Mouse (Mus musculus) cortical plate, adult 2 months (tissue): ENCODE measurements around the gene Vmn2r22.

ENCODE experiments used
- CTCF ChIP-seq: fragments of 200-500 bp; IDR thresholded peaks from 2 replicates; pipeline ENCODE4 v1.5.1; 2011; ENCODE audit warnings: mild to moderate bottlenecking, control low read depth, low read length; ENCODE audit not compliant: insufficient read depth; ENCODE audit errors: extremely low read depth
- POLR2A ChIP-seq: fragments of 200-500 bp; IDR thresholded peaks from 2 replicates; pipeline ENCODE4 v1.6.1; 2011; ENCODE audit warnings: mild to moderate bottlenecking, low read length, control low read depth; ENCODE audit not compliant: insufficient read depth; ENCODE audit errors: extremely low read depth

- TF ChIP-seq CTCF (peak; percentile 15; the same call in 1 of the 2 replicates), POLR2A (no peak)
Observed at GRCm38 (mm10) chr6:123657040-123657439, 6.5 kb upstream of the Vmn2r22 start.
